Mouse (Mus musculus) retina, postnatal 1 day (tissue): Measurements from ENCODE around the gene Ttc30a1.
"Not testable (repeated sequence)": the region's sequence is repeated elsewhere in the genome, so short reads cannot be mapped to it uniquely, and the experiment has no call there.

Experiments used
- DNase-seq: peaks from one replicate; pipeline ENCODE4 v3.0.0-alpha.2; 2012

Gene Ttc30a1

DNA sequence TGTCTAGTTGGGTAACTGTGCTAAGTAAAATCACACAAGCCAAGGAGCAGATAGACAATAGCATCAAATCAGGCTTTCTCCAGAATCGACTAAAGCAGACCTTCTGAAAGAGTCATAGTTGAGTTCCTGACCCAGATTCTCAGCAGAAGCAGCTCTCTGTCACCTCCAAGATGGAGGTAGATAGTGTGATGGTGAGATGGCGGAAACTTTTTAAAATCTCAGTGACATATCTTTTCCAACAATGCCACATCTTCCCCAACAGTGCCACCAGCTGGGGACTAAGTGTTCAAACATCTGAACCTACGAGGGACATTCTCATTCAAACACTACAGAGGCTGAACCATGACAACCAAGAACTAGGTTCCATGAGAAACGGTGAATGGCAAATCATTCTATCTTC is 859 bp upstream of the Ttc30a1 start:
- DNase-seq: no peak

GRCm38 (mm10) chr2:75980933-75981439 is 781 bp downstream of the Ttc30a1 start:
- DNase-seq: not testable (repeated sequence)

GRCm38 (mm10) chr2:75977752-75978368 is 3.9 kb downstream of the Ttc30a1 start, which contains the start of gene Ttc30a2:
TSS of gene Ttc30a2 (minus strand) at chr2:75978170.
- DNase-seq: peak; percentile 45

- not testable (repeated sequence) for DNase-seq
These were observed 5.7 kb downstream of the Ttc30a1 start for GRCm38 (mm10) chr2:75976070-75976469.

DNA sequence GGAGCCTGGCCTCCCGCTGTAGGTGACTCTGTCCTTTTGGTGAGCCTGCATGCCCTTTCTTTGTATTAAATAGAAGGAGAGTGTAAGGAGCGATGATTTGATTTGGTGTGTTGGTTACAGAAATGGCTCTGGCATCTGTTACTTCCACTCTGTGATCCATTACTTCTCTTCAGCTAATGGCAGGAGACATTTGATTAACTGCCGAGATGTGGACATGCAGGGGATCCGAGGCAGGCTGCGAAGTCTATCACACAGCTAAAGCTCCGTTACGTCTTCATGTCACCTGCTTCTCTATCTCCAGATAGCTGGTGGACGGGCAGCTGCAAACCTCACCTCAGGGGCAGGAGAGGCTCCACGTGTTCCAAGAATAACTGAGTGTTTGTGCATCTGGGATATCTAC is 7.6 kb downstream of the Ttc30a1 start:
- DNase-seq: no peak

- DNase-seq: peak; percentile 78
These were observed 16.8 kb downstream of the Ttc30a1 start for GRCm38 (mm10) chr2:75964972-75965371.

- peak; percentile 66 for DNase-seq
These were observed 17.3 kb downstream of the Ttc30a1 start for GRCm38 (mm10) chr2:75964512-75964911.

DNA sequence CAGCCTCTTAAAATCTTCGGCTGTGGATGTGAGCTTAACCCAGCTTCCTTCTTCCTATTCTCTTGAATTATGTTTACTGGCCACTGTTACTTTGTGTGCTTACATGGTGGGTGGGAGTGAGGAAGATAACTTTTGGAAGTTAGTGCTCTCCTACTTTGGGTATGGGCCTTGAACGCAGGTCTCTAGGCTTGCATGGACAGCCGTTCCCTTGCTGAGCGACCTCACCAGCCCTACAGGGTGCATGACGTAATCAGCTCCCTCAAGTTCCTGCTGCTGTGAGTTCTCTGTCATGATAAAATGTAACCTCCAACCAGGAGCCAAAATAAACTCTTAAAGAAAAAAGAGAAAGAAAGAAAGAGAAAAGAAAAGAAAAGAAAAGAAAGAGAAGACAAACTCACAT is 17.7 kb downstream of the Ttc30a1 start:
- no peak for DNase-seq

GRCm38 (mm10) chr2:75963211-75963840 is 18.4 kb downstream of the Ttc30a1 start:
- peak; percentile 5 for DNase-seq

- DNase-seq: peak; percentile 50
These were observed 21.1 kb downstream of the Ttc30a1 start for GRCm38 (mm10) chr2:75960366-75961330.

DNA sequence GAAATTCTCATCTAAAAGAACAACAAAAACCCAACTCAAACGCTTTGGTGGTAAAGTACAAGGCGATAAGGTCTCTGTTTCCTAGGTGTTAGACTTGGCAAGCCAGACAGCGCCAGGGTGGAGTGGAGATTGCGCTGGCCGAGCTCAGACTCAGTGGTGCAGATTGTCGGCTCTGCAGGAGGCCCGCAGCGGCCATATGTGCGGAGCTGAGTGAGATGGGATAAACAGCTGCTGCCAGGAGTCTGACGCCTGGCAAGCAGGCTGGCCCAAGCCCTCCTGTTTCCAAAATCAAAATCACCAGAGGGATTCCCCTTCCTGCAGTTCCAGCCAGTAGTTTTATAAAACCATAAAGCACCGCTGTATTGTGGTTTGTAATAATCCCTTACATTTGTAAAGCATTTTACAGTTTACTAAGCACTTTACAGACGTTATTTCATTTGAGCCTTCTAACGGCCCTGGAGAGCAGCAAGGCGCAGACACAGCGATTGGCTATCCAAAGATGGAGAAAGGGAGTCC is 21.9 kb downstream of the Ttc30a1 start:
- peak; percentile 66 for DNase-seq

DNA sequence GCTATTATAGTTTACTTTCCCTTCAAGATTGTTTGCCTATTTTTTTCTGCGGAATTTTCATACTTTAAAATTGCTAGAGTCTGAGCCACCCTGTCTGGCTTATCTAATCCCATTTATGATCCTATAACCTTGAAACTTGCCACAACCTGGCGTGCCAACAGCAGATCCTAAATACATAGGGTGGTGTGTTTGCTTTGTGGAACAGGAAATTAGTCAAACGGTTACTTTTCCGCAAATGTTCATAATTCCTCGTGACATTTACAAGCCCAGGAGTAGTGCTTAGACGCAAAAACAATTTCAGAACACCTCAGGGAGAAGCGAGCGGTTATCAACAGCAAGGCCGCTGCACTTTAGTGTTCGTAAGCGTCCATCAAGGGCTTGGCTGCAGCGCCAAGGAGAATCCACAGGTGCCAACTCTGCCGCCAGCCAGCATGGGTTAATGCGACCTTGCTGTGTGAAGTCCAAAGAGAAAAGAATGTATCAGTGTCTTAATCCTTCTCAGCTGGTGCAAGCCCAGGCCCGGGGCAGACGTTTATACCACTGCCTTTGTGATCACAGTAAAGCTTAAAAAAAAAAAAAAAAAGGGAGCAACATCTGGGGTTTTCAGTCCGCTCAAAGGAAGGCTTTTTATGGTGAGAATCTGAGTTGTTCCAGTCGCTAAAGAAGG is 22.5 kb downstream of the Ttc30a1 start:
- DNase-seq: peak; percentile 74

GRCm38 (mm10) chr2:75955709-75956108 is 26.1 kb downstream of the Ttc30a1 start:
- peak; percentile 2 for DNase-seq

DNA sequence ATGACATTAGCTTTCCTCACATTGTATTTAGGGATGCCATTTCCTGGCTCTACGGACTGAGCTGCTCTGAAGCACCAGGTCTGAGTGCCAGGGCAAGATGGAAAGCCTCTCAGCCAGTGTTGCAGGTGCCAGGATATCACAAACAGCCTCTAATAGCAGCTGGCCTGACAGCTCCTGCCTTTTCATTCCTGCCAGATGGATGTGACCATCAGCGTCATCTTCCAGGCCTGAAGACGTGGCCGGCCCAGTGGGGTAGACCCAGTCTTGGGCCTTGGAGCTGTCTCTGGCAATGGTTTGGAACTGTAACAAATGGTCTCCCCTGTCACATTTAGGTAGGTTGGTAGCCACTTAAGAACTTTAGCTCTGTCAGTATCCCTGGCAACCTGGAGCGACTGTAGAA is 28.4 kb downstream of the Ttc30a1 start:
- no peak for DNase-seq

GRCm38 (mm10) chr2:75950685-75951084 is 31.1 kb downstream of the Ttc30a1 start:
- no peak for DNase-seq

- peak; percentile 94 for DNase-seq
These were observed 43.4 kb downstream of the Ttc30a1 start, which contains the start of gene Ttc30b for GRCm38 (mm10) chr2:75938117-75939063. TSS of gene Ttc30b (minus strand) at chr2:75938585.

- not testable (repeated sequence) for DNase-seq
These were observed 44.1 kb downstream of the Ttc30a1 start for GRCm38 (mm10) chr2:75937520-75938116.

- not testable (repeated sequence) for DNase-seq
These were observed 45.1 kb downstream of the Ttc30a1 start for GRCm38 (mm10) chr2:75936685-75937084.

DNA sequence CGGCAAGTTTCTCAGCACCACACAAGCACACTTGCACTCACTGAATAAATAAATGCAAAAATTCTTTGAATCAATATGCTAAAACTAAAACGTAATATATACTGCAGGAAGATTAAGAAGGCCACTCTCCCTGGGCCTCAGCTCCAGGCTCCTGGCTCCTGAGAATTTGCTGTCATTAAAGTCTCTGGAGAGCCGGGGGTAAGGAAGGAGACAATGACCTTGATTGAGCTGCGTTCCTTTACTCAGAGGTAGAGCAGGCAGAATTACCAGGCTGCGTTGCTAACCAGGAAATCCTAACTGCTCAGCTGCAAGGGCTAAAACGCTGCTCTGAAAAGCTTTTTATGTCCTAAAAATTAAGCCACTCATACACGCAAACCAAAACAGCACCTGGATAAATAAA is 48.2 kb downstream of the Ttc30a1 start:
- DNase-seq: no peak

DNA sequence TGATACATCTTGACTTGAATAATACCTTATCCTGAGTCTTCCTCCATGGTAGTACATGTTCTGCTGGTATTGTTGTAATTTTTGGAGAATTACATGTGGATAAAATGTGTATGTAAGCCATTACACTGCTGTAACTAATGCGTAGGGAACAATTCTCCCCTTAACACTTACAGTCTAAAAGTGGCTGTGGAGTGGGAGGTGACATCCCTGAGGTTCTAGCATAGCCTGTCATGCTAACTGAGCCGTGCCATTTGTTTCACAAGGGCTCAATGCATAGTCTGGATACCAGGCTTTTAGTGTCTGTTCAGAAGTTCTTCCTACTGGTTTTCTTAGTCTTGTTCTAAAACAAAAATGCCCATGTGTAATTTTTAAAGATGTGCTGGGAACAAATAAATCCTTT is 50.8 kb downstream of the Ttc30a1 start:
- DNase-seq: no peak
